In genomic region chr15:32574327-32574726, GRCm38 (mm10) we compare ENCODE assay signal across 26 mouse cellular contexts.
A peak's percentile ranks its signal among the peaks of the same experiment; 100 is the strongest.
DNase-seq lines count a peak whose midpoint lies in the region; ATAC-seq and TF ChIP-seq lines count a peak whose summit lies in the region.
"Had no signal": no experiment of that assay in that cellular context is flagged by ENCODE, and none has a peak within 500 bp of the region (broad histone marks: within the 10 kb centered on the region; RNA-seq: fewer than 3 reads in every experiment).

No protein-coding gene starts in this region.

- no peaks in the 10 kb centered on the region for H3K36me3 ChIP-seq in hindbrain, embryonic 16.5 days (ENCODE audit: control insufficient read depth, insufficient read depth, low read length)
- no peaks in the 10 kb centered on the region for H3K36me3 ChIP-seq in hindbrain, embryonic 10.5 days
- H3K36me3 ChIP-seq in midbrain, embryonic 11.5 days (ENCODE audit: control insufficient read depth, insufficient read depth, low read length): no peaks in the 10 kb centered on the region
- no peaks in the 10 kb centered on the region for H3K36me3 ChIP-seq in midbrain, embryonic 15.5 days (replicated peaks)
- H3K36me3 ChIP-seq: embryonic facial prominence, embryonic 12.5 days; G1E; heart, embryonic 15.5 days; hindbrain, embryonic 15.5 days; intestine, embryonic 15.5 days; liver, embryonic 12.5 days; neural tube, embryonic 13.5 days had no signal

- WGBS in cerebellum, adult 2 months: 32% methylated on average over 6 of the region's 6 CpGs
- 67% methylated on average over 6 of the region's 6 CpGs for WGBS in hindbrain, embryonic 16.5 days
- WGBS in hindbrain, embryonic 10.5 days: 77% methylated on average over 6 of the region's 6 CpGs
- WGBS in midbrain, embryonic 11.5 days: 81% methylated on average over 6 of the region's 6 CpGs
- WGBS in midbrain, embryonic 15.5 days: 76% methylated on average over 6 of the region's 6 CpGs

- H3K4me2 ChIP-seq in hindbrain, embryonic 16.5 days (ENCODE audit: low read length): no peak overlapping the region
- no peak overlapping the region for H3K4me2 ChIP-seq in midbrain, embryonic 11.5 days
- no peak overlapping the region for H3K4me2 ChIP-seq in midbrain, embryonic 15.5 days
- H3K4me2 ChIP-seq: embryonic facial prominence, embryonic 12.5 days; heart, embryonic 15.5 days; hindbrain, embryonic 15.5 days; intestine, embryonic 15.5 days; liver, embryonic 12.5 days; neural tube, embryonic 13.5 days had no signal

- TF ChIP-seq CTCF in cerebellum, adult 2 months (IDR thresholded peaks at IDR 0.05; ENCODE audit: borderline replicate concordance, insufficient read depth, low read depth, low read length): no peak

- ATAC-seq in hindbrain, embryonic 16.5 days: peak; percentile 56; the same call in 1 of the 2 replicates
- peak; percentile 62; the same call in 1 of the 2 replicates for ATAC-seq in midbrain, embryonic 11.5 days (ENCODE audit: low FRiP score)
- no peak for ATAC-seq in midbrain, embryonic 15.5 days (replicated peaks)
- ATAC-seq: liver, embryonic 12.5 days; liver, postnatal 0 days had no signal

- H3K4me3 ChIP-seq in cerebellum, adult 2 months (replicated peaks; ENCODE audit: insufficient read depth, low read depth, low read length): no peak overlapping the region
- no peak overlapping the region for H3K4me3 ChIP-seq in hindbrain, embryonic 16.5 days (ENCODE audit: low read length)
- no peak overlapping the region for H3K4me3 ChIP-seq in hindbrain, embryonic 10.5 days
- no peak overlapping the region for H3K4me3 ChIP-seq in midbrain, embryonic 11.5 days (ENCODE audit: low read depth, low read length)
- no peak overlapping the region for H3K4me3 ChIP-seq in midbrain, embryonic 15.5 days
- H3K4me3 ChIP-seq: embryonic facial prominence, embryonic 12.5 days; heart, embryonic 15.5 days; hindbrain, embryonic 15.5 days; intestine, embryonic 15.5 days; left cerebral cortex, adult 2 months; liver, embryonic 12.5 days; neural tube, embryonic 13.5 days had no signal

- DNase-seq in cerebellum, postnatal 10 days: peak; percentile 48 to 57
- DNase-seq in cerebellum, adult 2 months: no peak
- DNase-seq in hindbrain, embryonic 10.5 days (ENCODE audit: low spot score): no peak
- DNase-seq in midbrain, embryonic 11.5 days (ENCODE audit: low spot score, missing footprints): peak; percentile 77
- peak; percentile 20 for DNase-seq in retina, embryonic 14.5 days (ENCODE audit: low spot score)
- no peak for DNase-seq in adrenal gland, postnatal 36 days
- DNase-seq: adrenal gland, postnatal 10 days; cerebellum, adult 9-10 months; embryo, embryonic 11 days; gastrocnemius, postnatal 10 days; kidney, adult 2 months; kidney, postnatal 4 days; liver, postnatal 0 days; lung, postnatal 36 days; spleen, adult 18-20 months; thymus, postnatal 14 days had no signal

- H3K9ac ChIP-seq in hindbrain, embryonic 16.5 days (ENCODE audit: low read depth, low read length): no peak overlapping the region
- no peak overlapping the region for H3K9ac ChIP-seq in midbrain, embryonic 11.5 days (ENCODE audit: low read length)
- H3K9ac ChIP-seq in midbrain, embryonic 15.5 days: no peak overlapping the region
- H3K9ac ChIP-seq: embryonic facial prominence, embryonic 12.5 days; heart, embryonic 15.5 days; hindbrain, embryonic 15.5 days; intestine, embryonic 15.5 days; liver, embryonic 12.5 days; liver, postnatal 0 days; neural tube, embryonic 13.5 days had no signal

- no peak overlapping the region for H3K27ac ChIP-seq in cerebellum, adult 2 months (ENCODE audit: insufficient read depth, low read length)
- no peak overlapping the region for H3K27ac ChIP-seq in hindbrain, embryonic 16.5 days (ENCODE audit: low read depth, low read length)
- H3K27ac ChIP-seq in hindbrain, embryonic 10.5 days: no peak overlapping the region
- H3K27ac ChIP-seq in midbrain, embryonic 11.5 days (ENCODE audit: low read depth, low read length): no peak overlapping the region
- H3K27ac ChIP-seq in midbrain, embryonic 15.5 days: no peak overlapping the region
- H3K27ac ChIP-seq: embryonic facial prominence, embryonic 12.5 days; heart, embryonic 15.5 days; hindbrain, embryonic 15.5 days; intestine, embryonic 15.5 days; left cerebral cortex, adult 2 months; liver, embryonic 12.5 days; neural tube, embryonic 13.5 days had no signal

- H3K9me3 ChIP-seq in hindbrain, embryonic 16.5 days (ENCODE audit: control insufficient read depth, low read length): no peaks in the 10 kb centered on the region
- no peaks in the 10 kb centered on the region for H3K9me3 ChIP-seq in hindbrain, embryonic 10.5 days
- no peaks in the 10 kb centered on the region for H3K9me3 ChIP-seq in midbrain, embryonic 11.5 days (ENCODE audit: control insufficient read depth, low read length)
- no peaks in the 10 kb centered on the region for H3K9me3 ChIP-seq in midbrain, embryonic 15.5 days
- H3K9me3 ChIP-seq: embryonic facial prominence, embryonic 12.5 days; G1E; heart, embryonic 15.5 days; hindbrain, embryonic 15.5 days; intestine, embryonic 15.5 days; liver, embryonic 12.5 days; neural tube, embryonic 13.5 days had no signal

- no peak for TF ChIP-seq POLR2A in cerebellum, adult 2 months (IDR thresholded peaks at IDR 0.05; ENCODE audit: borderline replicate concordance, insufficient read depth, low read length)

- H3K27me3 ChIP-seq in cerebellum, adult 2 months (ENCODE audit: control insufficient read depth, insufficient read depth, low read length): no peaks in the 10 kb centered on the region
- no peaks in the 10 kb centered on the region for H3K27me3 ChIP-seq in hindbrain, embryonic 16.5 days (replicated peaks; ENCODE audit: control insufficient read depth, insufficient read depth, low read length)
- H3K27me3 ChIP-seq in hindbrain, embryonic 10.5 days (ENCODE audit: insufficient read depth, poor library complexity, severe bottlenecking): no peaks in the 10 kb centered on the region
- no peaks in the 10 kb centered on the region for H3K27me3 ChIP-seq in midbrain, embryonic 11.5 days (ENCODE audit: control insufficient read depth, insufficient read depth, low read length)
- no peaks in the 10 kb centered on the region for H3K27me3 ChIP-seq in midbrain, embryonic 15.5 days (replicated peaks)
- H3K27me3 ChIP-seq: embryonic facial prominence, embryonic 12.5 days; heart, embryonic 15.5 days; hindbrain, embryonic 15.5 days; intestine, embryonic 15.5 days; liver, embryonic 12.5 days; neural tube, embryonic 13.5 days had no signal

- H3K4me1 ChIP-seq in cerebellum, adult 2 months (ENCODE audit: control insufficient read depth, insufficient read depth, low read length): no peaks in the 10 kb centered on the region
- no peaks in the 10 kb centered on the region for H3K4me1 ChIP-seq in hindbrain, embryonic 16.5 days (ENCODE audit: control insufficient read depth, insufficient read depth, low read depth, low read length)
- no peaks in the 10 kb centered on the region for H3K4me1 ChIP-seq in hindbrain, embryonic 10.5 days (replicated peaks)
- H3K4me1 ChIP-seq in midbrain, embryonic 11.5 days (ENCODE audit: control insufficient read depth, insufficient read depth, low read length): no peaks in the 10 kb centered on the region
- no peaks in the 10 kb centered on the region for H3K4me1 ChIP-seq in midbrain, embryonic 15.5 days
- H3K4me1 ChIP-seq: embryonic facial prominence, embryonic 12.5 days; heart, embryonic 15.5 days; hindbrain, embryonic 15.5 days; intestine, embryonic 15.5 days; liver, embryonic 12.5 days; neural tube, embryonic 13.5 days had no signal

Comparison
In these comparisons a context has a peak if more than half of its experiments do, and no peak if none do; other contexts are left out.
1. DNase-seq: peak in cerebellum, postnatal 10 days (2 of 2), midbrain, embryonic 11.5 days (single experiment) and retina, embryonic 14.5 days (single experiment); none in cerebellum, adult 2 months (0 of 2), hindbrain, embryonic 10.5 days (single experiment) and adrenal gland, postnatal 36 days (0 of 2).